Mouse (Mus musculus) thymus, postnatal 25 days (tissue): ENCODE measurements around the gene Sf3a2.
"Not testable (repeated sequence)": the region's sequence is repeated elsewhere in the genome, so short reads cannot be mapped to it uniquely, and the experiment has no call there.

Experiments
- DNase-seq: peaks from one replicate; pipeline ENCODE4 v3.0.0; 2022

Gene Sf3a2

DNA sequence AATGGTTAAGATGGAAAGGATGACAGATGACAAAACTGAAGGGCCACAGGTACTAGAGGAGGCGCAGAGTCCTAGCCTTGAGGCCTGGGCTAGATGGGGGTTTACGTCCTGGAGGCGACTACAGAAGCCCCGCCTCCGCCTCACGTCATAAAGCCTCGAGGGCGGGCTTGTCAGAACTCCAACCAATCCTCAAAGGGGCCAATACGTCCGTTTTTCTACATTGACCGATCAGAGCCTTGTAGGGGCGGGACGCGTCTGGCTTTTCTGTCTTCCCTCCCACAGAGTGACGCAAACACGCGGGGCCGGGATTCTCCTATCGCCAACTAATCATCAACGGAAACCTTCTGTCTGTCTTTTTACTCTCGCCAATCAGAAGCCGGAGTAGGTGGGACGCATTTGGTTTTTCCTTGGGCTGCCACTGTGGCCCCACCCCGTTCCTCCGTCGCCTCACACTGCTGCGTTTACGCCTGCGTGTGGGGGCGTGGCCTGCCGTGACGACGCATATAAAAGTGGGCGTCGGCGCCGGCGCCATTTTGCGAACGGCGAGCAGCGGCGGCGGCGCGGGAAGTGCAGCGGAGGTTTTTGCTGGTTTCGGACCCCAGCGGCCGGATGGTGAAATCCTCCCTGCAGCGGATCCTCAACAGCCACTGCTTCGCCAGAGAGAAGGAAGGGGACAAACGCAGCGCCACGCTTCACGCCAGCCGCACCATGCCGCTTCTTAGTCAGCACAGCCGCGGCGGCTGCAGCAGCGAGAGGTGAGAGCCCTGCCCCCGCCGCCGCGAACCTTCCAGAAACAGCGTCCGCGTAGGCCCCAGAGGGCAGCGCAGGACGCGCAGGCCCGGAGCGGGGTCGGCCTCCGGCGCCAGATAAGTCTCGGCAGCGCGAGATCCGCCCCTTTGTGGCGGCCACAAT lies 28.4 kb downstream of the Sf3a2 start, which contains the start of gene Oaz1:
TSS of gene Oaz1 (plus strand) at position 506 of the 912 bp plus-strand sequence.
- DNase-seq: peak; percentile 98

- no peak for DNase-seq
Measured at GRCm38 (mm10) chr10:80827063-80827869, 29.3 kb downstream of the Sf3a2 start.

DNA sequence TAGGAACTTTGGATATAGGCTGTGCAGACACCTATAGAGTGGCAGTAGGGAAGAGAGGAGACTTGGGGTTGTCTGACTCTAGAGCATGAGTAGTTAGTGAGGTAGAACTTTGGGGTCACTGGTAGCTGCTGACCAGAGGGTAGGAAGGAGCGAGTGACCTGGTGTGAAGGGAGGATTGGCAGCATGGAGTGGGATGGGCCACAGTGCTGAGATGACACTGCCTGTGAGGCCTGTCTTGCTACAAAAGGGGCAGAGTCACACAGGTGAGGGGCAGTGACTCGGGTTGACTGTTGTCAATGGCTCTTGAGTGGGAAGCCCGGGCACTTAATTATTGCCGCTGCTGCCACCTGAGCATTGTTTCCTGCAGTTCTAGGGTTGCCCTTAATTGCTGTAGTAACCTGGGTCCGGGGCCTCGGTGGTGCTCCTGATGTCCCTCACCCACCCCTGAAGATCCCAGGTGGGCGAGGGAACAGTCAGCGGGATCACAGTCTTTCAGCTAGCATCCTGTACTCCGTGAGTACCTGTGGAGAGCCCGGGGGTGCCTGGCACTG lies 29.9 kb downstream of the Sf3a2 start:
- DNase-seq: no peak

DNA sequence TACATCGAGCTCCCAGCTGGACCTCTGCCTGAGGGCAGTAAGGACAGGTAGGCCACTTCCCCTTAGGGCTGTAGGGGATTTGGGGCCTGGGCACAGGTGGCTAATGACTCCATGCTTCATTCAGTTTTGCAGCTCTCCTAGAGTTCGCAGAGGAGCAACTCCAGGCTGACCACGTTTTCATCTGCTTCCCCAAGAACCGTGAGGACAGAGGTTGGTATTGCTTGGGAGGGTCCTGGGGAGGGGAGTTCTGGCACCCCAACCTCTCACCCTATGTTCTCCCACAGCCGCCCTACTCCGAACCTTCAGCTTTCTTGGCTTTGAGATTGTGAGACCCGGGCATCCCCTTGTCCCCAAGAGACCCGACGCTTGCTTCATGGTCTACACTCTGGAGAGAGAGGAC lies 30.6 kb downstream of the Sf3a2 start:
- not testable (repeated sequence) for DNase-seq

GRCm38 (mm10) chr10:80829359-80830278 lies 31.6 kb downstream of the Sf3a2 start:
- DNase-seq: no peak

DNA sequence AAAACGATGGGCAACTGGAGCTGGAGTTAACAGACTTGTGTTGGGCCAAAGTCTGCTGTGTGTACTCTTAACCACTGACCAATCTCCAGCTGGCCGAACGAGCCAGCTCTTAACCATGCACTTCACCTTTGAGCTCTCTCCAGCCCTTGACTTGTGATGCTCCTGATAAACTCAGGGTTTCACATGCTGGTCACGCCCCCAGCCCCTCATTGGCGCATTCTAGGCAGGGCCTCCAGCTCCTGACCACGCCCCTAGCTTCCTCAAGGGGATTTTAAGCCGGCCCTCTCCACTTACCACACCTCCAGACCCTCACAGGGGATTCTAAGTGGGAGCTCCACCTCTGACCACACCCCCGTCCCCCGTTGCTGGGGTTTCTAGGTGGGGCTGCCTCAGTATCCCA lies 33.1 kb downstream of the Sf3a2 start:
- DNase-seq: peak; percentile 61

DNA sequence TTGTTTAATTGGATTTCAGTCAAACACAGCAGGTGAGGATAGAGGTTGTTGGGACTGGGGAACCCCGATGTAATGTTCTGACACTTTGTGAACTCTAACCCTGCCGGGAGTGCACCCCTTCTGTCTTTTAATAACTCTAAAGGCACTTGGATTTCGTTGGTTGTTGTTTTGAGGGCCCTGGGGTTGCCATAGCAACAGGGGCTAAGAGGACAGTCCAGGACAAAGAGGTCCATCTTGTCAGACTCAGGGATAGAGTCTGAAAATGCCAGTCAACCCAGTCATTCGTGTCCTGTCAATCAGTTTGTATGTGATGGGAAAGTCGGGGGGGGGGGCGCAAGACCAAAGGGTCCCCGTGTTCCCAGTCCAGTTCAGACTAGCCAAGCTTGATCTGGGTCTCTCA lies 34.8 kb downstream of the Sf3a2 start:
- no peak for DNase-seq

DNA sequence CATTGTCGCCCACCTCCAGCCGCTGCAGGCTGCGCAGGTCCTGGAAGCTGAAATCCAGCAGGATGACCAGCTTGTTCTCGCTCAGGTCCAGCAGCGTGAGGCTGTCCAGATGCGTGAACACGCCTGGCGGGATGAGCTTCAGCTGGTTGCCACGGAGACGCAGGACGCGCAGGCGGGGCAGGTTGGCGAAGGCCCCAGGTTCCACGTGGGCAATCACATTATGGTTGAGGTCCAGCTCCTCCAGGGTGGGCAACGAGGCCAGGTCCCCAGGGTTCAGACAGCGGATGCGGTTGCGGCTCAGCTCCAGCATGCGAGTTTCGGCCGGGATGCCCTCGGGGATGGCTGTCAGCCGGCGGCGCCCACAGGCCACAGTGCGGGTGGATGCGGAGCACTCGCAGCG lies 37.6 kb downstream of the Sf3a2 start:
- DNase-seq: no peak

DNA sequence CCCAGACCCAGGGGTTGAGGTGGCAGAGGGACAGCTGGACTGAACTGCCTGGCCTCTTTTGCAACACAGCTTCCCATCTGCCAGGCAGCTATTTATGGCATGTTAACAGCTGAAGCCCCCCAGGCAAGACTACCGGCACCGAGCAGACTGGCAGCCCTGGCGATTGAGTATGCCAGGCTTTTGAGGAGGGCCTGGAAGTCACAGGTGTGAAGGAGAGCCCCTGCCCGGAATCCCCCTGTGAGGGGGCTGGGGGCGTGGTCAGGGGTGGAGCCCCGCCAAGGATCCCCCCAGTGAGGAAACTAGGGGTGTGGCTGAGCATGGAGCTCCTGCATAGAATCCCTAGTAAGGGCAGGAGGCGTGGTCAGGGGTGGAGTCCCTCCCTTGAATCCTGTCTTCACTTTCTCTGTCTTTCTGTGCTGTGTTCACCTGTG lies 39.0 kb downstream of the Sf3a2 start:
- DNase-seq: no peak

- DNase-seq: no peak
Measured at GRCm38 (mm10) chr10:80837827-80838226, 39.8 kb downstream of the Sf3a2 start.

- DNase-seq: no peak
Measured at GRCm38 (mm10) chr10:80838346-80838912, 40.4 kb downstream of the Sf3a2 start.

GRCm38 (mm10) chr10:80839848-80840247 lies 41.9 kb downstream of the Sf3a2 start:
- DNase-seq: no peak

- no peak for DNase-seq
Measured at GRCm38 (mm10) chr10:80841685-80842084, 43.7 kb downstream of the Sf3a2 start.

DNA sequence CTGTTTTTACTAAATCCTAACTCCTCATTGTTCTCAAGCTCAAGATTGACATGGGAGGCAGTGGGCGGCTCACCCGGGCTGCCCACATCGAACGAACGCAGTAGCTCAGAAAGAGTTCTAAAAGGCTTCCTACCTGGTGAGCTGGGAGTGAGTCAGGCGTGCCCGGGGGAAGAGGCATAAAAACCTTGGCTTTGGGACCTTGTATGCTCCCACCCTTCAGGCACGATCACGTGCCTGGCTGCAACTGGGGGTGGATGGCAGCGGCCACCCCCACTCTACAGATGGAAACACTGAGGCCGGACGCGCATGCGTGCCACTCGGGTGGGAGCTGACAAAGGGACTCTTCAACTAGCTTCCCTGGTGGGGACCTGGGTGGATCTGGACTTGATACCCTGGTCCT lies 44.3 kb downstream of the Sf3a2 start:
- DNase-seq: no peak

- no peak for DNase-seq
Measured at GRCm38 (mm10) chr10:80843087-80843930, 45.3 kb downstream of the Sf3a2 start.

DNA sequence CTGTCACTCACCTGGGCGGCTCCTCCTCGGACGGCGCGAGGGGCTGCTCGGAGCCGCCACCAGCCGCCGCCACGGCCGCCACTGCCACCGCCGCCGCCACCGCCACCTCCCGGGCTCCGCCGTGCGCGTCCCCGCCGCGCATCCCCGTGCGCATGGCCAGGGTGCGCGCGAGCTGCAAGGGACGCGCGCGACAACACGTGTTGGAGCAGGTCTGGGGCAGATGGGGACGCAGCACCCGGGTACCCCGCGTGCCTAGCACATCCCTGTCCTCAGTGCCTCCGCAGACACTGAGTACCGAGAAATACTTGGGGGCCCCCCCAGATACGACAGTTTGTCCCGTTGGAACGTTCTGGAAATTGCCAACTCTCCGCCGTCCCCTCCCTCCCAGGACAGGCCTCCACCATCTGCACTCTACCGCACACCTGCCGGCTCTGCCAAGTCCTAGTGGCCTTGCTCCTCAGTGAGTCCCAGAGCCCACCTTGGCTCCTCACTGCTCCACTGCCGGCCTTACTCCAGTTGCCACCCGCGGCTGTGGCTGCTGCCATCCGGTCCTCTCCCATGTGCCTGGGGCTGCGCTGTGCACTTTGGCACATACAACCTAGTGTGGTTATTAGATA lies 46.0 kb downstream of the Sf3a2 start, which contains the start of gene Lingo3:
TSS of gene Lingo3 (minus strand) at position 109 of the 617 bp plus-strand sequence.
- no peak for DNase-seq

DNA sequence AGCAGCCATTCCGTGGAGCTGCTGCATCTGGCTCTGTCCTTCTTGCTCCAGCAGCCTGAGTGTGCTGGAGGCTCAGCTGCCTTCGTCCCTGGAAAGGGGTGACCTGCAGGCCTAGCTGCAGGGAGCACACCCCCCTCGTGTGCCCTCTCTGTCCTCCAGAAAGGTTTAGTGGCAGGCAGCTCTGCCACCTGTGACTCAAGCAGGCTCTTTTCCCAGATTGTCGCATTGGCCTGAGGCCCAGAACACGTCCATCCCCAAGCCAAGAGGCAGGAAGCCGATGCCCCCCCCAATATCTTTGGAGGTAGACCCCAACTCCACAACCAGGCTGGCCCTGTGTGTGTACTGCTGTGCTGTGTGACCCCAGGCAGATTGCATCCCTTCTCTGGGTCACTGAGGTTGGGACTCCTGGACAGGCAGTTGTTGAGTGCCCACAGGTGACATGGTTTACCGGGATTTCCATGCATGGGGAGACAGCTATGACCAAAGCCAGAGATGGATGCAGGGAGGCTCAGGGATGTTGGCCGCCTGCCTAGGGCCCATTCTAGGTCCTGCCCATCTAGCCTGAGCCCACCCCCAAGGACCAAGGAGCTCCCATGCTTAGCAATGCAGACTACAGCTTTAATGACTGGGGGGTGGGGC lies 47.2 kb downstream of the Sf3a2 start:
- DNase-seq: no peak

GRCm38 (mm10) chr10:80845732-80846131 lies 47.7 kb downstream of the Sf3a2 start:
- DNase-seq: no peak

DNA sequence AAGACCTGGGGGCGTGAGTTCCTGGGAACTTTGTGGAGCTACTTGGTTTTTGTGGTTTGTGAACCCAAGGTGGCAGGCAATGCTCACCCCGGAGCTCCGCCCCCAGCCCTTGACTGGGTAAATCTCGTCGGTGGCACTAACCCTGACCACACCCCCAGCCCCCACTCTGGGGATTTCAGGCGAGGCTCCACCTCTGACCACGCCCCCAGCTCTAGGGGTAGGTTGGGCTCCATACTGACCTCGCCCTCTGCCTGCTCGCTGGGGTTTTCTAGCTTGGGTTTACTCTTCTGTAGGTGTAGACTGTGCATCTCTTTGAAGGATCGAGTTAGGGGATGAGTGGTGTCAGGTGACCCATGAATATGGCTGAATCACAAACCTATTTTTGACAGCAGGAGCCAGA lies 50.6 kb downstream of the Sf3a2 start:
- DNase-seq: peak; percentile 75
